In genomic region chr6:118150988-118151387, GRCm38 (mm10) we compare ENCODE assay signal across 23 mouse cellular contexts. TPM values are rescaled to one million over a fixed set of nuclear protein-coding genes. Genes with fewer than 3 reads are reported as not detected.
DNase-seq lines count a peak whose midpoint lies in the region; ATAC-seq and TF ChIP-seq lines count a peak whose summit lies in the region.
"Had no signal": no experiment of that assay in that cellular context is flagged by ENCODE, and none has a peak within 500 bp of the region (broad histone marks: within the 10 kb centered on the region; RNA-seq: fewer than 3 reads in every experiment).

No protein-coding gene starts in this region.

- H3K4me2 ChIP-seq in midbrain, postnatal 0 days (ENCODE audit: low read depth, low read length, poor library complexity, severe bottlenecking): no peak overlapping the region
- H3K4me2 ChIP-seq in forebrain, embryonic 16.5 days (ENCODE audit: low read length): no peak overlapping the region
- H3K4me2 ChIP-seq: embryonic facial prominence, embryonic 13.5 days; forebrain, embryonic 13.5 days; heart, embryonic 12.5 days; hindbrain, embryonic 12.5 days had no signal

- H3K27ac ChIP-seq in midbrain, embryonic 10.5 days (replicated peaks): no peak overlapping the region
- H3K27ac ChIP-seq in midbrain, postnatal 0 days (ENCODE audit: low read depth, low read length): no peak overlapping the region
- H3K27ac ChIP-seq in bone marrow macrophage, adult 2 months (ENCODE audit: insufficient read depth, low read depth, low read length): peak overlapping the region; percentile 32; the same call in 1 of the 2 replicates
- peak overlapping the region; percentile 17; the same call in 1 of the 2 replicates for H3K27ac ChIP-seq in macrophage
- no peak overlapping the region for H3K27ac ChIP-seq in forebrain, embryonic 16.5 days (ENCODE audit: low read length)
- H3K27ac ChIP-seq: embryonic facial prominence, embryonic 13.5 days; forebrain, embryonic 13.5 days; hindbrain, embryonic 12.5 days had no signal

- no peak overlapping the region for H3K4me3 ChIP-seq in midbrain, embryonic 10.5 days
- no peak overlapping the region for H3K4me3 ChIP-seq in midbrain, postnatal 0 days (ENCODE audit: low read depth, low read length)
- no peak overlapping the region for H3K4me3 ChIP-seq in bone marrow macrophage, adult 2 months (ENCODE audit: insufficient read depth, low read length)
- H3K4me3 ChIP-seq in macrophage (ENCODE audit: inconsistent target): no peak overlapping the region
- H3K4me3 ChIP-seq in forebrain, embryonic 16.5 days (replicated peaks; ENCODE audit: low read length): no peak overlapping the region
- H3K4me3 ChIP-seq: embryonic facial prominence, embryonic 13.5 days; forebrain, embryonic 13.5 days; heart, embryonic 12.5 days; hindbrain, embryonic 12.5 days had no signal

- no peaks in the 10 kb centered on the region for H3K79me2 ChIP-seq in macrophage (ENCODE audit: inconsistent target)

- no peak overlapping the region for H3K9ac ChIP-seq in midbrain, postnatal 0 days (replicated peaks; ENCODE audit: low read length, poor library complexity, severe bottlenecking)
- H3K9ac ChIP-seq in forebrain, embryonic 16.5 days (replicated peaks; ENCODE audit: low read depth, low read length): no peak overlapping the region
- H3K9ac ChIP-seq: embryonic facial prominence, embryonic 13.5 days; forebrain, embryonic 13.5 days; heart, embryonic 12.5 days; hindbrain, embryonic 12.5 days had no signal

- no peaks in the 10 kb centered on the region for H3K36me3 ChIP-seq in midbrain, embryonic 10.5 days
- H3K36me3 ChIP-seq in midbrain, postnatal 0 days (ENCODE audit: insufficient read depth, low read length): no peaks in the 10 kb centered on the region
- no peaks in the 10 kb centered on the region for H3K36me3 ChIP-seq in macrophage (ENCODE audit: inconsistent target)
- H3K36me3 ChIP-seq in forebrain, embryonic 16.5 days (ENCODE audit: control insufficient read depth, insufficient read depth): no peaks in the 10 kb centered on the region
- H3K36me3 ChIP-seq: embryonic facial prominence, embryonic 13.5 days; heart, embryonic 12.5 days; hindbrain, embryonic 12.5 days had no signal

- DNase-seq in midbrain, embryonic 10.5 days (ENCODE audit: low spot score): peak; percentile 5
- DNase-seq in midbrain, postnatal 0 days (ENCODE audit: low spot score): no peak
- no peak for DNase-seq in testis, postnatal 14 days (ENCODE audit: low spot score)
- DNase-seq in left cerebral cortex, adult 9 months (ENCODE audit: low spot score in 2 of 2): no peak
- DNase-seq: adrenal gland, adult 8-10 months; adrenal gland, postnatal 36 days; cerebellum, adult 11 months; cerebellum, adult 8-10 months; cerebellum, postnatal 14 days; gastrocnemius, postnatal 10 days; heart, postnatal 36 days; kidney, adult 11 months had no signal

- H3K4me1 ChIP-seq in midbrain, embryonic 10.5 days: 0 out of 2 replicates have a peak, but pooled peaks cover 5% of the 10 kb centered on the region
- no peaks in the 10 kb centered on the region for H3K4me1 ChIP-seq in midbrain, postnatal 0 days (ENCODE audit: insufficient read depth, low read length)
- peaks cover 11% of the 10 kb centered on the region for H3K4me1 ChIP-seq in bone marrow macrophage, adult 2 months (ENCODE audit: control insufficient read depth, insufficient read depth, low read length)
- H3K4me1 ChIP-seq in forebrain, embryonic 16.5 days (replicated peaks; ENCODE audit: control insufficient read depth, insufficient read depth, low read length): no peaks in the 10 kb centered on the region
- H3K4me1 ChIP-seq: embryonic facial prominence, embryonic 13.5 days; forebrain, embryonic 13.5 days; heart, embryonic 12.5 days; hindbrain, embryonic 12.5 days had no signal

- TF ChIP-seq CTCF in midbrain, postnatal 0 days (IDR thresholded peaks at IDR 0.05): no peak
- no peak for TF ChIP-seq CTCF in bone marrow macrophage, adult 2 months (IDR thresholded peaks at IDR 0.05; ENCODE audit: low read depth, low read length)

- 86% methylated on average over 8 of the region's 8 CpGs for WGBS in midbrain, embryonic 10.5 days
- WGBS in midbrain, postnatal 0 days: 82% methylated on average over 8 of the region's 8 CpGs
- WGBS in macrophage (ENCODE audit: missing documents): 48% methylated on average over 8 of the region's 8 CpGs
- 79% methylated on average over 8 of the region's 8 CpGs for WGBS in forebrain, embryonic 16.5 days

- TF ChIP-seq POLR2A in bone marrow macrophage, adult 2 months (IDR thresholded peaks at IDR 0.05; ENCODE audit: borderline replicate concordance, low read depth, low read length): no peak

- no peak for ATAC-seq in midbrain, postnatal 0 days (ENCODE audit: low FRiP score)
- no peak for ATAC-seq in forebrain, embryonic 16.5 days
- ATAC-seq: forebrain, embryonic 13.5 days; hindbrain, embryonic 16.5 days; inflammation-experienced regulatory T-cells, adult 6 months; Patski had no signal

- no peaks in the 10 kb centered on the region for H3K9me3 ChIP-seq in midbrain, embryonic 10.5 days (replicated peaks)
- H3K9me3 ChIP-seq in midbrain, postnatal 0 days (ENCODE audit: low read length): no peaks in the 10 kb centered on the region
- no peaks in the 10 kb centered on the region for H3K9me3 ChIP-seq in forebrain, embryonic 16.5 days (ENCODE audit: control insufficient read depth, low read length)
- H3K9me3 ChIP-seq: embryonic facial prominence, embryonic 13.5 days; forebrain, embryonic 13.5 days; heart, embryonic 12.5 days; hindbrain, embryonic 12.5 days had no signal

- no peaks in the 10 kb centered on the region for H3K27me3 ChIP-seq in midbrain, embryonic 10.5 days (ENCODE audit: low read depth, poor library complexity, severe bottlenecking)
- no peaks in the 10 kb centered on the region for H3K27me3 ChIP-seq in midbrain, postnatal 0 days (ENCODE audit: insufficient read depth, low read length)
- no peaks in the 10 kb centered on the region for H3K27me3 ChIP-seq in forebrain, embryonic 16.5 days (replicated peaks; ENCODE audit: control insufficient read depth, insufficient read depth, low read length)
- H3K27me3 ChIP-seq: embryonic facial prominence, embryonic 13.5 days; forebrain, embryonic 13.5 days; heart, embryonic 12.5 days; hindbrain, embryonic 12.5 days had no signal

RNA-seq across cellular contexts. Expression of gene Csgalnact2, which starts 12.0 kb away (rescaled TPM):
- 6.3 and 6.5 TPM in 2 replicates for polyA plus RNA-seq in midbrain, embryonic 10.5 days (2016; fragmentation: Nextera tagmentation; extraction: Ambion mirVana)
- 13.0 and 15.8 TPM in 2 replicates for total RNA-seq in midbrain, postnatal 0 days (2014; rRNA removed)
- polyA plus RNA-seq in midbrain, postnatal 0 days (2015; fragmentation: Nextera tagmentation; extraction: Ambion mirVana): 10.8 and 11.0 TPM in 2 replicates
- polyA plus RNA-seq in bone marrow macrophage, adult 2 months (2012; ENCODE audit: insufficient read depth, insufficient read length, missing spikeins): 47.0 and 49.9 TPM in 2 replicates
- total RNA-seq in macrophage (2018; cell fraction: chromatin; rRNA removed): 10 to 100 TPM in 24 of 26 experiments, 1 to 10 TPM in 2; 7.9 to 36.5 (median 23.9) TPM
- total RNA-seq in macrophage (2018; cell fraction: cytosol; rRNA removed): 10 to 100 TPM; 10.3 to 30.2 (median 20.1) TPM
- total RNA-seq in macrophage (2018; cell fraction: nucleus; rRNA removed): 10 to 100 TPM; 11.2 to 60.9 (median 31.8) TPM
- polyA plus RNA-seq in macrophage (2018): 19.7 to 20.0 TPM (median 19.8 TPM) in 3 replicates
- 11.2 and 12.5 TPM in 2 replicates for polyA plus RNA-seq in forebrain, embryonic 16.5 days (2015; fragmentation: Nextera tagmentation; extraction: Ambion mirVana)

RNA-seq across cellular contexts. Expression of gene Ret, which starts 46.5 kb away (rescaled TPM):
- polyA plus RNA-seq in midbrain, embryonic 10.5 days (2016; fragmentation: Nextera tagmentation; extraction: Ambion mirVana): 1.2 and 2.1 TPM in 2 replicates
- total RNA-seq in midbrain, postnatal 0 days (2014; rRNA removed): 24.6 and 27.1 TPM in 2 replicates
- polyA plus RNA-seq in midbrain, postnatal 0 days (2015; fragmentation: Nextera tagmentation; extraction: Ambion mirVana): 7.1 and 8.5 TPM in 2 replicates
- polyA plus RNA-seq in bone marrow macrophage, adult 2 months (2012; ENCODE audit: insufficient read depth, insufficient read length, missing spikeins): not detected in 2 replicates
- not detected for total RNA-seq in macrophage (2018; cell fraction: chromatin; rRNA removed)
- total RNA-seq in macrophage (2018; cell fraction: cytosol; rRNA removed): not detected
- total RNA-seq in macrophage (2018; cell fraction: nucleus; rRNA removed): not detected
- polyA plus RNA-seq in macrophage (2018): not detected in 3 replicates
- polyA plus RNA-seq in forebrain, embryonic 16.5 days (2015; fragmentation: Nextera tagmentation; extraction: Ambion mirVana): 1.4 and 1.9 TPM in 2 replicates
- total RNA-seq: MEL had no signal

Comparison
In these comparisons a context has a peak if more than half of its experiments do, and no peak if none do; other contexts are left out.
1. H3K27ac ChIP-seq: peak in bone marrow macrophage, adult 2 months (single experiment) and macrophage (single experiment); none in midbrain, embryonic 10.5 days (single experiment), midbrain, postnatal 0 days (single experiment) and forebrain, embryonic 16.5 days (single experiment).